Mouse (Mus musculus) CD4-positive, CD25-positive, alpha-beta regulatory T cell, adult 4 months (primary cell): ENCODE measurements around the gene Dguok. TPM values are rescaled to one million over a fixed set of nuclear protein-coding genes. Genes with fewer than 3 reads are reported as not detected.

Source experiments
- ATAC-seq: one replicate; pipeline ENCODE4 v1.8.0; 2017
- polyA plus RNA-seq, 2 experiments: library from polyadenylated mRNA; unstranded; fragments of 100-300 nt; shearing (Covaris generic); gene quantifications; one replicate each; pipeline ENCODE4 v1.2.1; 2017

Gene Dguok
- 10 to 100 TPM; 91.3 to 93.4 TPM for polyA plus RNA-seq

DNA sequence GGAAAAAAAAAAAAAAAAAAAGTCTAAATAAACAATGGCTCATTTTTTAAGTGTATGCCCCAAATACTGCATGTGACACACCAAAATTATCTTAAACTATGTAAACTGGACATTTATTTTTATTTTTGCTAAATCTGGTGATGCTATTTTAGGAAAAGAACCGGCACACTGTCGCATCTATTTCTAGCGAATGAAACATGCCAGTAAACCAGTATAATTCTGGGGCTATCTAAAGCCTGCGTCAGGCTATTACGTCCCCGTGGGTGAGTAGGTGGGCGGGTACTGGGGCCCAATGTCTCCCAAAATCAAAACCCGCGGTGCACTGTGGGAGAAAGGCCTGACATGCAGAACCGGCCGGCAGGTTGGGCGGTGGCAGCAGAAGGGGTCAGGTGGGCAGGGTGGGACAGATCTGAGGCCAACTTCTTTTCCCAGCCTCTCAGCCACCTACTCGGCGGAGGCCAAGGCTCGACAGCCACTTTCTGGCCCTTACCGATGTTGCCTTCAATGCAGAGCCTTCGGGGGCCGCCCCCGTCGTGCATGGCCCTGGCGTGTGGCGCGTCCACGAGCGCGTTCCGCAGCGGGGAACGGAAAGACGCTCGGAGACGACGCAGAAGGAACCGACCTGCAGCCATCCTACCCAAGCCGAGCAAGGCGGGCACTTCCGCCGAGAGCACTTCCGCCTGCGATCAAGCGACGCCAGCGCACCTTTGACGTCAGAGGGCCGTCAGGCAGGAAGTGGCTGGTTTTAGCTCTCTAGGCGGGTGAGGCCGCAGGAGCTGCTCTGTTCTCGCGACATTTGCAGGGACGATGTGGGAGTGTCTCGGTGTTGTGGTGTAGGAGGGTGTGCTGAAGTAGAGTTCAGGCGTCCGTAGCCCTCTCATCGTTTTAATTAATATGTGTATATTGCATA lies at the start of gene Dguok:
TSS of gene Dguok (minus strand) at position 712 of the 910 bp plus-strand sequence.
- ATAC-seq = peak; percentile 96

DNA sequence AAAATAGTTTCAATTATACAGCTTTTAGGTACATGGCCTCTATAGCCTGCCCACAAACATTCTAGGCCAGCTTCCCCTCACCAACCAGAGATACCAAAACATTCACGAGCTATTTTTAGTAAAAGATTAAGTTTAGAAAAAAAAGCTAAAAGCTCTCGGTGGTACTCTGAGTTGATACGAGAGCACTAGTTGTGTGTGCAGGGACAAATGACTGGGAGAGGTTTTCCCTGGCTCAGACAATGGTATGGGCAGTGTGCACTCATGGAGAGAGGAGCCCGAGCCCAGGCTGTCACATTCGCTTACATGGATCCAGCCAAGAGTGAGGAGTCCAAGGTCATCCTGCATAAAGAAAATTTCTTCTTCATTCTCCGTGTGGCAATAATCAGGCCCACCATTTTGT lies 49.2 kb upstream of the Dguok start:
- ATAC-seq = no peak

DNA sequence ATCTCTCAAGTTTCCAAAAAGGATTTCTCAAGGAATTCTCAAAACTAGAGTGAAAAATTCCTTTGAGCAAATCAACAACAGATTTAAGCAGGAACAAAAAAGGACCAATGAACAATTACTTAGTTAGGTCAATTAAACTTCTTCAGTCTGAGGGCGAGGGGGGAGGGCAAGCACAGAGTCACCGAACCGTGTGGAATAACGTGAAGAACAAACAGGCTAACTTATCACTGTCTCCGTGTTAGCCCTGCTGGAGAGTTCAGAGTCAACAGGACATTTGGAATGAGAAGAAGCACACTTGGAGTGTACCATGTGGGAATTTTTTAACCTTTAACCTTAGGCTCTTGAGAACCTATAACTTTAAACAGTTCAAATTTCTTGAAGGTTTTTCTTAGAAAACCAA lies 41.6 kb upstream of the Dguok start:
- ATAC-seq = no peak

DNA sequence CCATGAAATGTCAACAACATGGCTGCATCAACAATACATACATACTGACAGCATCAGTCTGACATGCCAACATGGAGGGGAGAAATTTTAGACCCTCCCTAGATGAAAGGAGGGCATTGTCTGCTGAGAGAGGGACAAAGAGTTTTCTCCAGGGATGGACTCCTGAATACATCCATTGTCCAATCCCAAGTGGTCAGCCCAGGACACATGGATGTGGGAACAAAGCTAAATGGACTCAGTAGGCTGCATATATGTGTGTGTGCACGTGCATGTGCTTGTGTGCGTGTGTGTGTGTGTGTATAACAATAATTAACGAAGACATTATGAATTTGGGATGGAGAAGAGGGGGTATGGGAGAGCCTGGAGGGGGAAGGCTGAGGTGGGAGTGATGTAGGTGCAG lies 39.0 kb upstream of the Dguok start:
- no peak for ATAC-seq

DNA sequence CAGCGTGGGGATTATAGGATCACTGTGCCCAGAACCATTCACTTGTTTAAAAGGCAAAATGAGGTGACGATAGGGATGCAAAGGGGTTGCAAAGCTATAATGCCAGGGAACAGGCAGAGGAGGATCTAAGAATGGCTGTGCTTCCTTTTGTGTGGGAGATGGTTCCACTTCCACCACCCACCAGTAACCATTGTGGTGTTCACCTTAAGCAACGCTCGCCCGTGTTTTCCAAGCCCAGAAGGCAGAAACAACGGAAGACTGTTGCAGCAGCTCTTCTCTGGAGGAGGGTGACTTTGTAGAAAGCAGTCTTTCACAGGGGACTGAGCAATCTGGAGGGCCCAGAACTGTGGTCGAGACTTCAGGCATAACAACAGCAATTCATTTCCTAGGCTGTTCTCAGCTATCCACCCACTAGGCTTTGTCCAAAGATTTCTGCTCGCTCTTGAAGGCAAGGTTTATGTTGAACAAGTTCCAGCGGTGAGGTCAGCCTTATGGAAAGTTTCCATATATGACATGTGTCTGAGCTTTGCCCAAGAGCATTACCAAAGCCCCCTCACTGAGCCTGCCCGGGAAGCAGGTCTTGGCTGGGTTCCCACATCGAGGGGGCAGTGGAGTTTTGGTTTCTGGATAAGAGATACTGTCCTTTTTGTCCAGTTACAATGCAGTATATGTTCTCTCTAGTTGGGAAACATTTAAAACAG lies 35.1 kb upstream of the Dguok start:
- ATAC-seq = no peak

DNA sequence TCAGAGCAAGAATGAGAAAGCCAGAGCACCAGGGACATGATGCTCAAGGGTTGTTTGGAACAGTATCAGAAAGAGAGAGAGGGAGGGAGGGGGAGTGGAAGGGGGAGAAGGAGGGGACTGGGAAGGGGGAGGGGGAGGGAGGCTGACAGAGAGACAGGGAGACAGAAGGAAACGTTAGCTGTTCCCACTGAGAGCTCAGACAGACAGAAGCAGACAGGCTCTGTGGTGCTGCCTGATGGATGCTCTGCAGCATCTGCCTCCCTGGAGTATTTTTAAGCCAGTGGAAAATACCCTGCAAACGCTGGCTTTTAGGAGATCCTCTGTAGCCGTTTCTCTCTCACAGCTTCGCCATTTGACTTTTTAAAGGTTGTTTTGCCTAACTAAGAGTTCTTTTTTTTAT lies 33.2 kb upstream of the Dguok start:
- no peak for ATAC-seq

DNA sequence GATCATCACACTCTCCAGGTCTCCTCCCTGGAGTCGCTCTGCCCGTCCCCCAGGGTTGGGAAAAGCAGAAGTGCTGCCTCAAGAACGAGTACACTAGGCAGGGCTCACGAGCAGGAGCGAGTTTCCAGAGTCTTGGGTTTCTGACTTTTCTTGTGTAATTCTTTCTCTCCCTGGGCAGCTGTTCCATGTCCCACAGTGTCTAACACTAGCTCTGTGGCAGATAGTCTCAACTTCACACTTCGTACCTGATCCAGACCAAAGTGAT lies 30.0 kb upstream of the Dguok start:
- ATAC-seq = no peak

DNA sequence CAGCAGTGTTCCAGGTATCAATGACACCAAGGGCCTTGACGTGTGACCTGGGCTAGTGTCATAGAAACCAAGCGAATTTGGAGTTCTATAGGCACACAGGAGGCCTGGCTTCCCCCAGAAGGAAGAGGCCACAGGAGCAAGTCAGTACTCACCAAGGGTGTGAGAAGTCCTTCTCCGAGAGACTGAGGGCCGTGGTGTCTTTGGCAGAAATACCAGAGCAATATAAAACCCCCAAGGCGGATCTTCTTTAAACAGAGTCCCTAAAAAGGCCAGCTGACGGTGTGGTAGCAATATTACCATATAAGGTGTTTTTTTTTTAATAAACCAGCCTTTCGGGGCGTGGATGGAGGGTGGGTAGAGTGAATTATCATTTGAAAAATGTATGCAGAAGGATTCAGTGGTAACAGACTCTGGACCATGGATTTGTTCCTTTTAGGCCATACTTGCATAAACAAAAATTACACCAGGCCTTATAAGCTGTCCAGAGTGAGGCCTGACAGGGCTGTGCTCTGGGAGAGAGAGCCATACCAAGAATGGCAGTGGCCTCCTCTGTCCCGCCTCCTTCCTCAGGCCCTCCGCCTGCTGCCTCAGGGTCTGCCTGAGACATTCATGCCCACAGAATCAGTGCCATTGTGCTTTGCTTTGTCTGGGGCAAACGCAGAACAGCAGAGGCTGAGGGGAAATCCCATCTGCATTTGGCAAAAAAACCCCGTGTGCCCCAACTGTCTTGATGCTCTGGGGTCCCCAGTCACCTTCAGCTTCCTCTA lies 29.4 kb upstream of the Dguok start, which contains the start of gene Actg2:
TSS of gene Actg2 (minus strand) at position 238 of the 767 bp plus-strand sequence.
- peak; percentile 43 for ATAC-seq

DNA sequence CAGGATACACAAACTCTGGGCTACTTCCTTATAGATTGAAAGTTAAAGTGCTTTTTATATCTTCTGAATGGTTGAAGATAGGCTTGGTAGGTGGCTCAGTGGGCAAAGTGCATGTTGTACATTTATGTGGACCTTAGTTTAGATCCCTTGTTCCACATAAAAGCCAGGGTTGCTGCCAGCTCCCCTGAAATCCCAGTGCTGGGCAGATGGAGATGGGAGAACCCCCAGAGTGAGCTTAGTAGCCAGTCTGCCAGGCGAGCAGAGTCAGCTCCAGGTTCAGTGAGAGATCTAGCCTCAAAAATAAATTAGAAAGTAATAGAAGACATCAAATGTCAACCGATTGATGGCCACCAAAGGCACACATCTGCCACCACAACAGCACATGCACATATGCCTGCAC lies 25.8 kb upstream of the Dguok start:
- no peak for ATAC-seq

DNA sequence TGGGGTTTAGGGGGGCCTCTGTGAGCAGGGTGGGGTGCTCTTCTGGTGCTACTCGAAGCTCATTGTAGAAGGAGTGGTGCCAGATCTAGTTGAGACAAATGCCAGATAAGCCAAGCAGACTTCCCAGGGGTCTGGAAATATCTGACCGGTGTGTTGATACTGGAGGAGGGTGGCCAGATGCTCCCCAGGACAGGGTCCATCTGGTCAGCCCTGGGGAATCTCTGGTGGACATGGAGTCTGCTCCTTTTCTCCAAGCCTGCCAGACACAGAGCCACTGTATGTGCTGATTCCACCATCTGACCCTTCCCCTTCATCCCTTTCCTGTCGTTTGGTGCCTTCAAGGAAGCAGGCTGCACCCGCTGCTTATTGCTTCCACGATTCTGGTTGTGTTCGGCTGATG lies 16.4 kb upstream of the Dguok start:
- no peak for ATAC-seq

DNA sequence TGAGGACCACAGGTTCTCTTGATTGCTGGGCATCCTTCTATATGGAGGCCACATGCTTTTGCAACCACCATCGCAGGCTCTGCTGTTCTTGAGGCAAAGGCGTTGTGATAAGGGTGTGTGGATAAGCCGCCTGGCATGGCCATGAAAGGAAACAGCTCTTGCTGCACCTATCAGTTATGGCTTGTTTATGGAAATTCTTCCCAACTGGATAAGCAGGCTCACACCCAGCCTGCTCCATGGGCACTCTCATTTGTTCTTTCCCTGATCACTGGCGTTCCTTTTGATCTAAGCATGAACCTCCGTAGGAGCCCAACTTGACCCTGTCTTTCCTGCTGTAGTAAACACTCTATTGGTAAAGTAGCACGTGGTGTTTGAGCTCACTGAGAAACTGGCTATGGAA lies 15.0 kb upstream of the Dguok start:
- ATAC-seq = no peak

DNA sequence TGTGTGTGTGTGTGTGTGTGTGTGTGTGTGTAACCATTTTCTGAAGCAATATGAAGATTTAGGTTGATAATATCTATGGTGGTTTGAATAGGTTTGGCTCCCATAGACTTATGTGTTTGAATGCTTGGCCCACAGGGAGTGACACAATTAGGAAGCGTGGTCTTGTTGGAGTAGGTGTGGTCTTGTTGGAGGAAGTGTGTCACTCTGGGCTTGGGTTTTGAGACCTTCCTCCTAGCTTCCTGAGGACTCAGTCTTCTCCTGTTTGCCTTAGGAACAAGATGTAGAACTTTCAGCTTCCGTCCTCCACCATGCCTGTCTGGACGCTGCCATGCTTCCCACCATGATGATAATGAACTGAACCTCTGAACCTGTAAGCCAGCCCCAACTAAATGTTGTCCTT lies 11.9 kb upstream of the Dguok start:
- ATAC-seq = no peak

DNA sequence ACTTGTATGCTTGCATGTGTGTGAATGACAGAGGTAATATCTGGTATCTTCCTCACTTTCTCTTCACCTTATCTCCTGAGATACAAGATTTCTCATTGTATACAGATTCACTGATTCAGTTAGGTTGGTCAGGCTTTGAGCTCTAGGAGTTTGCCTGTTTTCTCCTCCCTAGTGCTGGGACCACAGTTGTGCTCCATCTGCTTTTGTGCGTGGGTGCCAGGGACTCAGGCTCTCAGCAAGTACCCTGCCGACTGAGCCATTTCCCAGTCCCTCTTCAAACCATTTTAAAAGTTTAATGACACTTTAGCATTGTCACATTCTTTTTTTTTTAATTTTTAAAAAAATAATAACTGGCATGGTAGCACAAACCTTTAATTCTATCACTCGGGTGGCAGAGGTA lies 8.4 kb upstream of the Dguok start:
- no peak for ATAC-seq

DNA sequence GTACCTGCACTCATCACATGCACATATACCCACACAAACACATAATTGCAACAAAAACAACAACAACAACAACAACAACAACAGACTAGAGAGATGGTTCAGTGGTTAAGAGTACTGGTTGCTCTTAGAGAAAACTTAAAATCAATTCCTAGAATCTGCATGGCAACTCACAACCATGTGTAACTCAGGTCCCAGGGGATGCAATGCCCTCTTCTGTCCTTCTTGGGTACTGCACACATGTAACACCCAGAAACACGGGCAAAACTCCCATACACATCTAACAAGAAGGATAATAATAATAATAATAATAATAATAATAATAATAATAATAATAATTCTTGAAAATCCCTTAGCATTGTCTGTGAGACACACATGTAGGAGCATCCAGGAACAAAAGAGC lies 5.7 kb upstream of the Dguok start:
- peak; percentile 94 for ATAC-seq

DNA sequence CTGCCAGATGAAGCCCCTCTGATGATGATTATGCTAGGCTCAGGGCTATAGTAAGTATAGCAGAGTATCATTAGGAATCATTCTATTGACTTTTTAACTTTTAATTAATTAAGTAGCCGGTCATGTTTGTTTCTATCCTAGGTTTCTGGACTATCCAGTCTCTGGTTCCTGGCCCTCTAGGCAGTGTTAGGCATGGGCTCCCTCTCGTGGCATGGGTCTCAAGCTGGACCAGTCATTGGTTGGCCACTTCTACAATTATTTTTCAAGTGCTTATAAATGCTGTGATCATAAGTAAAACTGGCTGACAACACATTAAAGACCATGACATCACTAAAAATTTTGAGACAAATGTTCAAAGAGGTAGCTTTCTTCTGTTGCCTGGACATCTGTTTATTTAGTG lies 3.4 kb upstream of the Dguok start:
- no peak for ATAC-seq

DNA sequence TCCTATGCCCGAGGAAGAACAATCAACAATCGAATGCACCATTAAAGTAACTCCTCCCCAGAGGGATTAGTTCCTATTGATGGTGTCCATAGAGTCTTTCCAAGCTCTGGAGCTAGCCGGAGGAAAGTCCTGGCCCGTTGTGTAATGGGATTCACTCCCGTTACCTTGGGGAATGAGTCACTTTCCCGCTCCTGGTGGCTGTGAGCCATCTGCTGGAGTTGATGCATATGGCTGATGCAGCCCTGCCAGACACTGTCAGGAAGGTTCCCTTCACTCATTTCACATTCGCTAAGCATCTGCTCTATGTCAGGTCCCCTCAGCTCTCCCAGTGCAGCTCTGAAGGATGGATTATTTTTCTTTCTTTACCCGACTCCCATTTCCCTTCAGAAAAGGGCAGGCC lies 2.7 kb upstream of the Dguok start:
- ATAC-seq = no peak

DNA sequence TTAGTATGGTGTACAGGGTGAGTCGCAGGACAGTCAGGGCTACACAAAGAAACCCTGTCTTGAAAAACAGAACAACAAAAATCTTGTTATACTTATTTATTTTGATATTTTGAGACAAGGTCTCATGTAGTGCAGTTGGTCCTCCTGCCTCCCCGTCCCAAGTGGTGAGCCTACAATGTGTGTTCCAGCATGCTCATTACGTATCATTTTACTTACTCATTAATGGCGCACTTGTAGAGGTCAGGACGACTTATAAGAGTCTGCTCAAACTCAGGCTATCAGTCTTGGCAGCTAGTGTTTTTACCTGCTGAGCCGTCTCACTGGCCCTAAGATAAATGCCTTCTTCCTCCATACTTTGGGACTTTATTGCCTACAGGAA lies 388 bp upstream of the Dguok start:
- ATAC-seq = no peak

DNA sequence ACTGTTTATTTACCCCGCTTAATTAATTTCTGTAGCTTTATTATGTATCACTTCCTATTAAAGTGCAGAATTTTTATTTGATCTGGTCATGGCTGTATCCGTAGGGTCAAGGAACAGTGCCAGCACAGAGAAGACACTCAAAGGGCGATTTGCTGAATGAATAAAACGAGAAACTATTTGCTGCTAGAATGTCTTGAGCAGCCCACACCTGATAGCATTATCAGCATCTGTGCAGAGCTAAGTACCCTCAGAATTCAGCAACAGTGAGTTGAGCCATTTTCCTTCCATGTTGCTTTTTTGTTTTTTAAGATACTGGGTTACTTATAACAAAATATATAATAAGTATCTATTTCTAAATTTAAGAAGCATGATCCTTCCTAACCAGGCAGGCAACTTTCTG lies 1.2 kb downstream of the Dguok start:
- ATAC-seq = no peak

DNA sequence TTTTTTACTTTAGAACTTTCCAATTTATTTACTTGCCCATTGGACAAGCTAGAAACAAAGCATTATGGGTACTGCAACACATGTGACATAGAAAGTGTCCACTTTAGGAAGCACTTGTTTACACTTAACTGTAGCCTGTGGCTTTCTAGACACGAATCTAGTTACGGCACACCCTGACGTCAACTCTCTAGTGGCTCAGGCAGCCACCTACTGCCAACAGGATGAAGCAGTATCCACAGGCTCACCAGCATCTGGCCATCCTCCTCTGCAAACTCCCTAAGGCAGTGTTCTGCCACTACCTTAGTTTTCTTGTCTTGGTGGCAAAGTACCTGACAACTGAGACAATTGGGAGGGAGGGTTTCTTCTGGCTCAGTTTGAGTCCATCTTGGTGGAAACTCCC lies 3.4 kb downstream of the Dguok start:
- no peak for ATAC-seq

DNA sequence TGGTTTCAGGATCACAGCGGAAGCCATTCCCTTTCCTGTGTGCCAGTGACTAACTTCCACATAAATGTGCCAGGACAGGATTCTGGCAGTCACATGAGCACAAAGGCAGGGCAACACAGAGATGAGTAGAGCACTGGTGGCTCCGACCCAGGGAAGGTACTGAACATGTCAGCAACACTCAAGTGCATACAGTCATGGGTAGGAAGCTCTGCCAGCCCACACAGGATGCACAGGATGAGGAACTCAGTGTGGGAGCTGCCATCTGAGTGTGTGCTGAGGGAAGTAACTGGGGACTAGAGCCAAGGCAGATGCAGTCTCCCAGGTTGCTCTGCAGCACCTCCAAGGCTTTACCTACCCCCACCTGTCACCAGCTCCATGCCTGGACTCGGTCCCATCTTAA lies 4.1 kb downstream of the Dguok start:
- no peak for ATAC-seq

DNA sequence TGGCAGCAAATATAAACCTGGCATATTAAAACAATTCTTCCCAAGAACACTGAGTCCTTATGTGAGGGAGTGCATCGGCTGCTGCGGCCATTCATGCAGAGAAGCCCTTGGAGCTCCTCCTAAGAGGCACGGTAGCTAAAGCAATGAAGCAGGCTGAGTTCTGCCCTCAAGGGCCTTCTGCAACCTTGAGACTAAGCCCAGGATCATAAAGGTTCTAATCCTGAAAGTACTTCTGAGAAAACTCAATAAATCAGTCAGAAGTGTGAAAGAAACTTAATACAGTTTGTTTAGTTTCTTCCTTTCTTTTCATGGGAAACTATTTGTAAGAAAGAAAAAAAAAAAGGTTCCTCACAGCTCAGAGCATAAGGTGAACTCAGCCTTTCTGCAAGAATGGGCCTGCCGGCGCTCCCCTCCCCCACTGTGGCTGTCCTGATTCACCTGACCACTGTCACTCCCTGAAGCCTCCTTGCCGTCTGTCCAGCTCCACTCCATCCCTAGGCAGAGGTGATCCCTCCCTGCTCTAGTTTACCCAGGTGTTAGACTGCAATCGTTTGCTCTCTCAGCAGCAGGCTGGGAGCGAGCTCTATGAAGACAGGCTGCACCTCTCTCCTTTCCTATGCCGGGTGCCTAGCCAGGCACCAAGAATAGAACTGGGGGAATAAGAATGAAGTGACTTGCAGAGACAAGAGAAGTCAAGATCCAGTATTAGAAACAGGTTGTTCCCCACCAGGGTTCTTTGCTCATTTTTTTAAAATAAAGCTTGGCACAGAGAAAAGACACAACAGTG lies 5.1 kb downstream of the Dguok start:
- no peak for ATAC-seq

DNA sequence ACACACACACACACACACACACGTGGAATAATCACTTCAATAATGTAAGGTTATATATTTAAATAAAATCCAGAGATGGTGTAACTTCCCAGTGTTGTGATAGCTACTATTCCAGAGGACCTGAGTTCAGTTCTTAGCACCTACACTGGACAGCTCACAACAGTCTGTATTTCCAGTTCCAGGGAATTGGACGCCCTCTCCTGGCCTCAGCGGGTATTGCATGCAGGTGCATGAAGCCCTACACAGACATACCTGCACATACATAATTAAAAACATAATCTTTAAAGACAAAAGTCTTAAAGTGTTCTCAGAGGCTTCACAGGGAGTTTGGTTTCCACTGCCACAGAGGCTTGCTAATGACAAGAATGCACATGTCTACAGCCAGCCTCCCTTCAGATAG lies 6.3 kb downstream of the Dguok start:
- no peak for ATAC-seq

DNA sequence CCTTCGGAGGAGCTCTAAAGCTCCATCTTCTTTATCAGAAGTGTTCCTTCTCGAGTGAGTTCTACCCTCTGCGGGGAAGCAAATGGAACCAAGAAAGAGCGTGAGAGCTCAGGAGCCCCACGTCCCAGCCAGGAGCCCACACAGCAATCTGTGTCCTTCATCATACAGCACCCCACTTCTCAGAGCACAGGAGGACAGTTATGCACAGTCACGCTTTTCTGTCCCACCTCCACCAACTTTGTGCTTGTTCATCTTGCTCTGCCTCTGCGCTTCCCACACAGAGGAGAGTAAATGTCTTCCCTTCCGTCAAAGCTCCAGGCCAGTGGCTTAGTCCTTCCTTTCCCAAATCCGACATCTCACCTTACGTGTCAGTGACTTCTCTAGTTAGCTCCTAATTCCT lies 7.7 kb downstream of the Dguok start:
- ATAC-seq = no peak
